Mouse (Mus musculus) right cerebral cortex, adult 18-20 months (tissue): Measurements from ENCODE around the gene Gm47959.
"Not testable (repeated sequence)": the region's sequence is repeated elsewhere in the genome, so short reads cannot be mapped to it uniquely, and the experiment has no call there.

Experiments used
- DNase-seq: peaks from one replicate; pipeline ENCODE4 v3.0.0; 2022; ENCODE audit warnings: mixed read lengths

The Gm47959 gene

GRCm38 (mm10) chr1:83000306-83000705, at the start of gene Gm47959:
Gene Gm47959 (plus strand): TSS chr1:83000548.
- not testable (repeated sequence) for DNase-seq

DNA sequence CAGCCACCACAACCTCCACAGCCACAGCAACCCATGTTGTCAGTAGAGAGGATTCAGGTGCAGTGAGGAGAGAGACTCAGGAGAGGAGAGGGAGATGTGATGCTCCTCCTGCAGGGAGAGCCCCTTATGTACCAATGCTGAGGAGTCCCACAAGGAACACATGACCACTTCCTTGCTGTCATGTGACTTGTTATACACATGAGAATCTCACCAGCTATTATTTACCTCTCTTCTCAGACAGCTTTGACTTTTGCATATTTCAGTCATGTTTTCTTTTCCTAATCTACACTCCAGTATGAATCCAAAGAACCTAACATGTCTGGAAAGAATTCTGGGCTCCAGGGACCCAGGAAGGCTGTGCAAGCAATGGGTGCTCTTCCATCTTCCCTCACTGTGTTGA, 44.4 kb upstream of the Gm47959 start, which contains the start of gene Gm7544:
Gene Gm7544, minus strand, starts transcription at position 101 of the 400 bp plus-strand sequence.
- not testable (repeated sequence) for DNase-seq

GRCm38 (mm10) chr1:82959870-82960385, 40.4 kb upstream of the Gm47959 start, which contains the start of gene Gm47955:
Gene Gm47955 (plus strand): TSS chr1:82960286.
- no peak for DNase-seq

DNA sequence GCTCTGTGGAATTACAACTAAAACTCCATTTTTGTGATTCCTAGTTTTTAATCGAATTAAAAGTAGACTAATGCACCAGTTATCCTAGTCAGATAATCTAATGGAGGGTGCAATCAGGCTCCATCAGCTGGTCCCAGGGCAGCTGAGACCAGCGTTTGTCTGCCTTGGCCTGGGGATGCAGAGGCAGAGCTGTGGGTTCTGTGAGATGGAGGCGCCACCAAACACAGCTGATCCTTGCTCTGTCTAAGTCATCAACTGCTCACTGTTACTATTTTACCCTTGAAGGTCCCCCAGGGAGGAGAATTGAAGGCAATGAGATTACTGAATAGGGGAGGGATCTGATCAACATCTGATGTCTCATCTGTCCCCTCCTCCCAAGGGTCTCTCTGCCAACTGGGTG, 33.9 kb upstream of the Gm47959 start:
- DNase-seq: no peak

DNA sequence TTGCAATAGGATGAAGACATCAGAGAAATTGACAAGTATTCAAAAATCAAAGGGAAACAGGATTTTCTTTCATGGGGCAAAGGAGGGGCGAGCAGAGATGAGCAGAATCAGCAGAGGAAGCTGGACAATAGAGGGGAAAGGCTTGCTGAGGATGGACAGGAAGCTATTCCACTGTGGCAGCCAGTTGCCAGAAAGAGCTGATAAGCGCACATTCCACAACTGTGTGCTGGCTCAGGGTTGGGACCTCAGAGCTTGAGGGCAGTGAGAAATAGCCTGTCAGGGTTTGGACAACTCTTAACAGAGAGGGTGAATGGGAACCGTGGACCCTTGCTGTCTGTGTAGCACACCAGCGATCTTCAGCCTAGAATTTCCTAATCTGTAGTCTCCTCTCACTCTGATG, 28.3 kb upstream of the Gm47959 start:
- DNase-seq: no peak

DNA sequence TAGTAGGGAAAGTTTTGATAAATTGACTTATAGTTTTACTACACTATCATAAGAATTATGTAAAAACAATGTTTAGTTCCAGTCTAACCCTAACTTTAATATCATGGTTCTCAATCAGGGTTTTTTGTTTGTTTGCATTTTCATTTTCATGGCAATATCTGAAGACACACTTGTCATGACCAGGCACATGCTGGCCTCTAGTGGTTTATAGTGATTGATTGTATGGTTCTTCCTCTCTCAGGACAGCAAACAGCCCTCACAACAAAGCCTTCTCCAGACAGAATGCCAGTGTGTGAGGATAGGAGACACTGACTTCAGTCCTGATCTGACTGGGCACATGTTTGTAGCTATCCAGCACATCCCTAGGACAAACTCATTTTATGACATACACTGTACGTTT, 27.1 kb upstream of the Gm47959 start:
- DNase-seq: no peak

DNA sequence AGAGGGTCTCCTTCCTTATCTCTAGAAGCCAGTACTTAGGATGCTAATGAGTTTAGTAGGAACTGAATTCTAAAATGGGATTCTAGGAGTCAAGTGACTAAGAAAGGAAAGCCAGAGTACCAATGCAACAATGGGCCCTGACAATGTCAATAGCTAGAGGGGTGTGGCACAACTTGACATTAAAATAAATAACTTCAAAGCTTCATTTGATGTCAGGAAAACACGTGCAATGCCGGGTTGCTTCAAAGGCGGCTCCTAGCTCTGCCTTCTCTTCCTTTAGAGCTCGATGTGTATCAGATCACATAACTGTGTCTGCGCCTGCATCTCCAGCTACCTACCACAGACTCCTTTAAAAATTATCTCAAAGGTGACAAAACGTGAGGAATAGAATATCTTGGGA, 26.4 kb upstream of the Gm47959 start:
- DNase-seq: no peak

GRCm38 (mm10) chr1:82974342-82974741, 26.0 kb upstream of the Gm47959 start:
- DNase-seq: no peak

- no peak for DNase-seq
Observed at GRCm38 (mm10) chr1:82975750-82976149, 24.6 kb upstream of the Gm47959 start.

GRCm38 (mm10) chr1:82977840-82978239, 22.5 kb upstream of the Gm47959 start:
- DNase-seq: no peak

- DNase-seq: no peak
Observed at GRCm38 (mm10) chr1:82986738-82987137, 13.6 kb upstream of the Gm47959 start.

DNA sequence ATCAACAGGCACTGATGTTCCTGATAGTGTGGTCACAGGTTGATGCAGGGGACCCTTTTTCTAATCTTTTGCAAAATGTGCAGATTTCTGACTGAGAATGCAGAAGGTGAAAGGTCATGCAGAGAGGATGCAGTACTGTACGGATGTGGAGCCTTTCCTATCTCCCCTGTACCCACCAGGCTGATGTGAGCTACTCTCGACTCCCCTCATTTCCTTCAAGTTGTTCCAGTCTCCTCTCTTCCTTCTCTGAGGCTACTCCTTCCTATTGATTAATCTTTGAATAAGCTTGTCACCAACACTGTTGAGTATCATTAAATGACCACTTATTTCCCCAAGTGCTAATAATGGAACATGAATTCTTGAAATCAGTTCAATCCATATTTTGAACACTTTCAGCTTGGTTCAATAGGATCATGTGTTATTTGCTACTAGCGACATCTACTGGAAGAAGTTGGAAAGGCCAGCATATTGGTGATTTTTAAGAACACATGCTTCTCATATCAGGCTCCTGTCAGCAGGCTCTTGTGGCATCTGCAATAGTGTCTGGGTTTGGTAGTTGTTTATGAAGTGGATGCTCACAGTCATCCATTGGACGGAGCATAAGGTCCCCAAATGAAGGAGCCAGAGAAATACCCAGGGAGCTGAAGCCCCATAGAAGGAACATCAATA, 12.7 kb upstream of the Gm47959 start:
- DNase-seq: peak; percentile 60

DNA sequence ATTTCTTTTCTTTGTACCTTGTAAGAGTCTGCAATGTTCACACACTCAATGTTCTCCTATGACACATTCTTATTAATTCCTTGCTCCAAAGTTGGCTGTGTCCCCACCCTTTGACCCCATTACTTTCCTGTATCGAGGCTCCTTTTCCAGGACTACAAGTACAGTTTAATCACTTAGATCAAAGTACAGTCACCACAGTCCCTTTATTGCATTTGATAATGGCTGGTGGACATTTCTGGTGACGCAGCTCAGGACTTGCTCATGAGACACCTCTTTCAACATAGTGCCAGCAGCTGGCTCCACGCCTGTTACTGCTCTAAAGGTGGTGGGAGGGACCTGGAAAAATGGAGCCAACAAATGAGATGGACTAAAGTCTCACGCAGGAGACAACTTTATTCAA, 9.3 kb upstream of the Gm47959 start:
- DNase-seq: no peak

- no peak for DNase-seq
Observed at GRCm38 (mm10) chr1:82991596-82991995, 8.8 kb upstream of the Gm47959 start.

- no peak for DNase-seq
Observed at GRCm38 (mm10) chr1:82992093-82992492, 8.3 kb upstream of the Gm47959 start.

GRCm38 (mm10) chr1:82993947-82994346, 6.4 kb upstream of the Gm47959 start:
- no peak for DNase-seq

DNA sequence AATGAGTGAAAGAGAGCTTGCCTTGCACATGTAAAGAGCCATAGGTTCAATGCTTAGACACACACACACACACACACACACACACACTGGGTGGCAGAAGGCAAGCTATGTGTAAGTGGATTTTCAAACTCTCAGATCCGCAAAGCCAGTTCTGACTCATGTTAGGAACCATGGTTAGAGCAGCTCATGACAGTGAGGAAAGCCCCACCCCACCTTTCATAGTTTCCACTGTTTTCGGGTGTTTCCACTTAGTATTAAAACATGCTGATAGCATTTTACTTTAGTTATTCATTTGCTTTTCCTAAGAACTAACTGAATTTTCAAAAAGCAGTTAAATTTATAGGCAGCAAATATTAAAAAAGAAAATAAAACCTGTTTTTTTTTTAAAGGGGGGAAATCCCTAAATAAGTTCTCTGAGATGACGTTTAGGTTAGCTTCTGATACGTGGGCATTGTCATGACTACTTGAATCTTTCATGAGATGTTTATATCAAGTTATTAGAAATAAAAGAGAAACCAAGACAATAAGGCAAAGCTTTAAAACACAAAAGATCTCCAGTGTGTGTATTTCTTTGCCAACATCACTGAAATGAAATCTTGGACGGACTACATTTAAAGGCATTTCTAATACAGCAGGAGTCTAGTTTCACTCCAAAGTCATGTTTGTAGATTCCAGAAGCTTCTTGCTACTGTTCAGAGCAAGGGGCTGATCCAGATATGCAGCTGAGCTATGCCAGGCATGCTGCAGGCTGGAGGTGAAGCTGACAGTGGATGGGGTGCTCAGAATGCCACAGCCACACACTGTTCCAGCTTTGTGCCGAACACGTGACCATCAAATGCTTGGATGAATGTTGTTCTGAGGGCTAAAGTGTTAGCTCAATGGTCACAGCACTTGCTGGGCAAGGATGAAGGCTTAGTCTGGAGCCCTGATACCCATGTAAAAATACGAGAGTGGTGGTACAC, 6.2 kb downstream of the Gm47959 start:
- no peak for DNase-seq

DNA sequence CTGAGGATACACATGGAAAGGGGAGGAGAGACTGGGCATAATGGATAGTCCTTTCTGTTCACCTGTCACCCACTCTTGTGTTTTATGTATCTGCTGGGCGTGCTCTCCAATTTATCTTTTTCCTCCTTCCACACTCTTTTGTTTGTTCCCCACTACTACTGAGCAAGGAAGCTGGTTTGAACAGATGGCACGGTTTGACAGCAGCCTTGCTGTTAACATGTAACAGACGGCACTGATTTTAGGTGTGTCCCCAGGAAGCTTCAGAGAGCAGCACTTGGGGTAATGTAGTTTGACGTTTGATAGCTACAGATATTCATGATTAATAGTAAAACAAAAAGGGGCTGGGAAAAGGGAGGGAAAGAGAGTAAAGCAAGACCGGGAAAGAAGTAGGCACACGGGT, 7.1 kb downstream of the Gm47959 start:
- no peak for DNase-seq

DNA sequence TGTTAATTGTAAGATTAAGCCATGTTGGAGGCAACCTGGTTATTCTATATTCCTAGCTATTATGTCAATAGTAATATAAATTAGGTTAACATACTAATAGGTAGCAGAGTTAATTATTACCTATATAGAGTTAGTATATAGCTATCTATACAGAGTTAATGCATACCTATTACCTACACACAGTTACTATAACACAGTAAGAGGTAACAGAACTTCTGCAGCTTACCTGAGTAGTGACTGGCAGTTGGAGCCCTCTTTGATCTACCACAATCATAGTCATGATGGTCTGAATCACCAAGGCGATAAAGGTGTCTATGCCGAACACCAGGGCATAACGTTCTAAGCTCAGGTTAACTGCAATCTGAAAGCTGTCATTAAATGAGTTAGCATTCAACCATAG, 14.1 kb downstream of the Gm47959 start:
- DNase-seq: no peak

GRCm38 (mm10) chr1:83015329-83015879, 15.1 kb downstream of the Gm47959 start:
- no peak for DNase-seq

GRCm38 (mm10) chr1:83016556-83016955, 16.2 kb downstream of the Gm47959 start:
- DNase-seq: no peak

DNA sequence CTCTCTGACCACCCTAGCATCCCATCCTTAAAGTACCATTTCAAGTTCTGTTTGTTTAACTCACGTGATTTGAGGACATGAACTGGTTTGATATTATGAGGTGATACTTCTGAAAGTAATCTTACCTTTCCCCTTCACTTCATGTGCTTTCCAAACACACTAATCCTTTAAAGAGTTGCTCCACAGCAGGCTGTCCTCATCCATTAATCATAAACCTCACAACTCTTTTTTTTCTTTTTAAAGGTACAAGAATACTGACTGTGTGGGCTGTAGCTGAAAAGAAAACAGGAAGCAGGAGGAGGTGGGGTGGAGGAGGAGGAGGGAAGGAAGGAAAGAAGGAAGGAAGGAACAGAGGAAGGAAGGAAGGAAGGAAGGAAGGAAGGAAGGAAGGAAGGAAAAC, 31.6 kb downstream of the Gm47959 start:
- no peak for DNase-seq

DNA sequence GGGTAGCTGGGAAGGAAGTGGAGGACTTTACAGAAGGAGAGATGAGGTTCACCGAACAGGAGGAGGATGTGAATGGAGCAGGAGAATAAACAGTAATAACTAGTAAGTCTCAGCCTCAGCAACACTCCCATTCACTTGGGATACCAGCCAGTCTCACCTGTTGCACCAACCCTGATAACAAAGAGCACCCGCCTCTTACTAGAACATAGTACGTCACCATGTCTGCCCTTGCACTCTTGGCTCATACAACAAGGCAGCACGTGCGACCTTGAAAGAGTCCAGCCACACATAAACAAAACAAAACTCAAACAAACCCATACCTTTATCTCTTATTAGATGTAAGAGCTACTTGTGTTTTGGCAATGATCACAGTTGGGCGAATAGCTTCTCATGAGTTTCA, 32.2 kb downstream of the Gm47959 start:
- DNase-seq: no peak
